Mouse (Mus musculus) ES-Bruce4 (cell line): ENCODE measurements around the gene Ccng1.
A peak's percentile ranks its signal among the peaks of the same experiment; 100 is the strongest.

ENCODE experiments used
- CTCF ChIP-seq: IDR thresholded peaks from one replicate; pipeline ENCODE4 v1.8.1; 2011; ENCODE audit warnings: low read depth, low read length
- EP300 ChIP-seq: IDR thresholded peaks from 2 replicates; pipeline ENCODE4 v1.6.1; 2011; ENCODE audit warnings: low read depth, low read length; ENCODE audit not compliant: insufficient read depth
- POLR2A ChIP-seq: IDR thresholded peaks from one replicate; pipeline ENCODE4 v1.8.1; 2011; ENCODE audit warnings: low read length; ENCODE audit not compliant: insufficient read depth

DNA sequence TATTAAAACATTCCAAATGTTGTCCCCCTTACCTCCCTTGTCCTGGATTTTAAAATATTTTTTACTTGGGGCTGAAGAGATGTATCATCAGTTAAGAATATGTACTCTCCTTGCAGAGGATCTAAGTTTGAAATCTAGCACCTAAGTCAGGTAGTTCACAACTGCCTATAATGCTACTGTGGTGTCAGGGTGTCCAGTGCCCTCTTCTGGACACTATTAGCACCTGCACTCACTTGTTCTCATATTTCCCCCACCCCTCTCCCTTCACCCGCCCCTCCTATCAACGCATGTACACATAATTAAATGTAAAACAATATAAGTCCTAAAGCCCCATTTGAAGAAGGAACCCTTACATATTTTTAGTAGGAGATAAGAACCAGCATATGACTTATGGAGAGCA lies 8.3 kb upstream of the Ccng1 start:
- no peak for TF ChIP-seq POLR2A
- TF ChIP-seq CTCF, result peak; percentile 31
- no peak for TF ChIP-seq EP300
